Mouse (Mus musculus) heart, postnatal 0 days (tissue): ENCODE measurements around the gene Tex2.

Experiments
- CTCF ChIP-seq: IDR thresholded peaks from 2 replicates; pipeline ENCODE4 v1.5.1; 2016; ENCODE audit warnings: antibody characterized with exemption, control low read depth, low read depth
- EP300 ChIP-seq: IDR thresholded peaks from 2 replicates; pipeline ENCODE4 v1.6.1; 2016; ENCODE audit warnings: antibody characterized with exemption, low read depth

- no peak for TF ChIP-seq EP300
- TF ChIP-seq CTCF: no peak
Observed at GRCm38 (mm10) chr11:106515079-106515745, 98.0 kb downstream of the Tex2 start.
